Mouse (Mus musculus): ENCODE measurements around the gene Synj2.
A peak's percentile ranks its signal among the peaks of the same experiment; 100 is the strongest.

The Synj2 gene

GRCm38 (mm10) chr17:6036872-6037271 is 95.8 kb downstream of the Synj2 start:
- no peak for DNase-seq (ENCODE audit: low spot score)

- no peak for DNase-seq (ENCODE audit: low spot score)
Measured at GRCm38 (mm10) chr17:6037507-6037906, 96.4 kb downstream of the Synj2 start.

- no peak for DNase-seq (ENCODE audit: low spot score)
Measured at GRCm38 (mm10) chr17:6052801-6053200, 111.7 kb downstream of the Synj2 start.

GRCm38 (mm10) chr17:6054934-6055355 is 113.9 kb downstream of the Synj2 start:
- peak; percentile 49 for DNase-seq (ENCODE audit: low spot score)

DNA sequence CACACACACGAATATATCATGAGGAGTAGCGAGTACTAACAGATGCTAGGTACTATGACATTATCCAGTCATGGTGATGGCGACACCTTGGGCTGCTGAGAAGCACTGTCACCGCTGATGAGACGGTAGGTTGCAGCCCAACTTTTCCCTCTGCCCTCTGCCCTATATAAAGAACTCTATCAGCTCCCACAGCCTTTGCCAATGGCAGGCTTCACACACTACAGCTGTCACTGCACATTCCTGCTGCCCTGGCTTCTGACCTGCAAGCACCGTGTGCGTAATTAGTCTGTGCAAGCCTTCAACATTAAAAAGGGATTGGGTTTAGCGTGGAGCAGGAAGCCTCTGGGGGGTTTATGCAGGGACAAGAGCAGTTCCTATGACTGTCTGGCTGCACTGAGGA is 121.7 kb downstream of the Synj2 start:
- DNase-seq (ENCODE audit: low spot score): no peak

DNA sequence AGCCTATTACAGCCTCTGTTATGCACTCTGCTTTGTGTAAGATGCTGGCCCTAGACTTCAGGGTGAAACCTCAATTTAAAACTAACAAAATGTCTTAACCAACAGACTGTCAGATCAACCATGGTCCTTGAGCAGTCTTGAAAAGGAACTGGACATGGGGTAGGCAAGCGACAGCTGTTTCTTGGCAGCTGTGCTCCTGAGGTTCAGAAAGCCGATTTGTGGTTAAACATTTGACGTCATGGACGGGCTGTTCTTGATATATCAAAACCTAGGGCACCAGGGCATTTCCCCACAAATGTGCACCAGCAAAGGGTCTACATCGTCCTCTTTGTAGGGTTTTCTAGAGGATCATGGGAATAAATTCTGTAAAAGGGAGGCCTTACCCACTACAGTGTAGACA is 122.5 kb downstream of the Synj2 start:
- DNase-seq (ENCODE audit: low spot score): no peak

- no peak for DNase-seq (ENCODE audit: low spot score)
Measured at GRCm38 (mm10) chr17:6066021-6066420, 124.9 kb downstream of the Synj2 start.

DNA sequence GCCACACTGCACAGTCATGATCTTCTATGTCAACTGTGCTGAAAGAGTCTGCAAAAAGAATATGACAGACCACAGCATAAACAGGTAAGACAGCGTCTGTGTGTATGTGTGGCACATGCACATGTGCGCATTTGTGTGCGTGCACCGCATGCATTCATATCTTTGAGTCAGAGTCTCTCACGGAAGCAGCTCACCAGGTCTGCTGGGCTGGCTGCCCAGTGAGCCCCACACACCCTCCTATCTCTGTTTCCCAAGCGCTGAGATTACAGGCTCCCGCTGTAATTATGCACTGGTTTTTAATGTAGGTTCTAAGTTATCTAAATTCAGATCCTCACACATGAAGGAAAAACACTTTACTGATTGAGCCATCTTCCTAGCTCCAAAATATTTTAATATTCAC is 126.5 kb downstream of the Synj2 start:
- DNase-seq (ENCODE audit: low spot score): no peak

- no peak for DNase-seq (ENCODE audit: low spot score)
Measured at GRCm38 (mm10) chr17:6069866-6070265, 128.8 kb downstream of the Synj2 start.

DNA sequence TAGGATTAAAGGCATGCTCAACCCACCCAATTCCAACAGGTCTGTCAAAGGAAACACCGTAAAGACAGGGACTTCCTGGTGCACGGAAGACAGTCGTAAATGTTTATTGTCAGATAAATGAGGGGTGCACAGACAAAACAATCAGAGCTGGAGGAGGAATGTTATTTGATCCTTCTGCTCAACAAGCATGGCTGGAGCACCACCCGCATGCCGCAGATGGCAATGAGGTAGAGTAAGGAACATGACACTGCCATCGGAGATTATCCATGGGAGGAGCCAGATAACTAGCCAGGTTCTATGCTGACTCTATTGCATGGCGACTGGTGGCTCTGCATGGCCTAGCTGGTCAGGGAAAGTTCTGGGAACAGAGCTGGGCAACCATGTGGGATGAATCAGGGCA is 132.3 kb downstream of the Synj2 start:
- DNase-seq (ENCODE audit: low spot score): no peak

DNA sequence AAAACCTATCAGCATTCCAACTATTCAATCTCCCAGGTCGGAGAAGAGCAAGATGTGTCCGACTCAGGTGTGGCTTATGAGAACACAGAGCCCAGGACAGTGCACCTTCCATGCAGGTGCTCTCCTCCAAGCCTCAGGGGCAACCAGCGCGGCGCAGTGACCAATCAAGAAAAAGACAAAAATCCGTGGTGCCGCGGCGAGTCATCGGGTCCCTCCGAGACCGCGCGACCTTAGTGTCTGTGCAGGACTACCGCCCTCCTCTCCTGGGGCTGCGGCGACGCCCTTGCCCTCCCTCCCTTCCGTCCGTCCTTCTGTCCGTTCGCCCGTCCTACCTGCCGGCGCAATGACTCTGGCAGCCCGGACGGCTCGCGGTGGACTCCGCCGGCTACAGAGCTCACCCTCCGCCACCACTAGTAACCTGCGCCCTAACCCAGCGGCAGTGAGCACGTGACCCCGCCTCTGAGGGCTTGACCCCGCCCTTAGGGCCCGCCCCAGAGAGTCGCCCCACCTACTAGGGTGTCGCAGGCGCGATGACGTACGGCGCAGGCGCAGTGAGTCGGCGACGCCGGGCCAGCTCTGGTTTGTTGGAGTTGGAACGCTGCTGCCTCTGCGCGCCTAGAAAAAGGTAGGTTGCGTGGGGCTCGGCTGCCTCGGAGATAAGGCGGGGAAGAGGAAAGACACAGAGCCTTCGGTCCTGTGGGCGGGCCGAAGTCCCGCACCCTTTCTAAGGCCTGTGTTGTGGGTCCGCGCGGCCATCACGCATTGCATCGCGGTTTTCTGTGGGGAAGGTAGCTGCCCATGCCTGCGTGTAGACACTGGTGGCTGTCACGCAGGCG is 138.4 kb downstream of the Synj2 start, which contains the start of the genes Serac1 and Gtf2h5:
Gene Serac1 (minus strand): TSS at position 455 of the 836 bp plus-strand sequence.
Gene Gtf2h5 (plus strand): TSS at position 500 of the 836 bp plus-strand sequence.
- DNase-seq (ENCODE audit: low spot score): peak; percentile 97

DNA sequence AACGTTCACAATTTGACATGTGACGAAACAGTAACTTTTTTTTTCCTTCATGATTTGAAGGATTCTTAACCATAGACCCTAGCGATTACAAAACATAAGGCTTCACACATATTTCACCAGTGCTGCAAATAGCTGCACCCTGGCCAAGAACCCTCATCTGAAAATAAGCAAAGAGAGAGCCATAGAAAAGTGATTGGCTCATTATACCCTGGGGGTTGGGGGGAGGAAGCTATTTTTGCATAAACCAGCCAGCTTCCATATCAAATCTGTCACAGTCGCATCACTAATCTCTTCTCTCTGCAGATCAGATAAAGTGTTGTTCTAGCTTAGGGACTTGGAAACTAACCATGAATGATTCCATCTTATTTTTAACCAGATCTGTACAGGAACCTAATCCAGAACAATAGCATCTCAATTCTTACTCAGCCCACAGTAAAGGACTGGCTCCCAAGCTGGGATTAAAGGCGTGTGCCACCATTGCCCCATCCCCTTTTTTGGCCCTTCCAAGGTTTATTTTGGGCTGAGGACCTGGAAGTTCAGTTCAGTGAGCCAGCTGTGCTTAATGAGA is 142.3 kb downstream of the Synj2 start:
- no peak for DNase-seq (ENCODE audit: low spot score)

DNA sequence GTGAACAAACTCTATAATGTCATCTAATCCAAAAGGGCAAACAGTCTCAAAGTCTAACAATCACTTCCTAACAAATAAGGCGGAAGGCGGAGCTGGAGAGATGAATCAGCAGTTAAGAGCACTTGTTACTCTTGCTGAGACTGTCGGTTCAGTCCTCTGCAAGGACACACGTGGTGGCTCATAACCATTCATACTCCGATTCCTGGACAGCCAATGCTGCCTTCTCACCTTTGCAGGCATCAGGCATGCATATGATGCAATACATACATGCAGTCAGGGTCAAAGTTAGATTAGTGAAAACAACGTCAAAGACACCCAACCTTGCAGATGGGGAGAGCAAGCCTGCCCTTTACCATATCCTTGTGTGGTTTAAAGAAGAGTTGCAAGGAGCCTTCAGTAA is 150.5 kb downstream of the Synj2 start:
- DNase-seq (ENCODE audit: low spot score): no peak

Measured in ovary, postnatal 14 days (tissue).